8 mouse cellular contexts compared by ENCODE assay signal in the genomic region with DNA sequence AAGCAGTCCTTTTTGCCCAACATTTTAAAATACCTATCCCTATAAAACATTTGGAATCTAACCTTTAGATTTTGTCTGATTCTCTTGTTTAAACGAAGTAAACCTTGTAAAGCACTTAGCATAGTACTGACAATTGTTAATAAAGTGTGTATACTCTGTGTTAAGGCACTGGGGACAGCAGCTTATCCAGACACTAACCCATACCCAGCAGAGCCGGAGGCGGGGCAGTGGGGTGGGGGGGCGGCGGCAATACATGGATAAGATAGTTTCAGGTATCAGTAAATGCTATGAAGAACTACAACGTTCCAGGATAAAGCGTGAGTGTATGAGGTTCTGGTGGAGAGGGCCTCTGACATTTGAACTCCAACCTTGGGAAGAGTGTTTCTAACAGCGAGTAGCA. TPM values are rescaled to one million over a fixed set of nuclear protein-coding genes. Genes with fewer than 3 reads are reported as not detected.
DNase-seq lines count a peak whose midpoint lies in the region; ATAC-seq and TF ChIP-seq lines count a peak whose summit lies in the region.

No protein-coding gene starts in this region.

- no peaks in the 10 kb centered on the region for H3K27me3 ChIP-seq in heart, embryonic 14.5 days (ENCODE audit: control insufficient read depth, insufficient read depth, low read length)
- no peaks in the 10 kb centered on the region for H3K27me3 ChIP-seq in G1E (ENCODE audit: insufficient read depth, low read length)
- H3K27me3 ChIP-seq in hindbrain, embryonic 11.5 days (ENCODE audit: control insufficient read depth, insufficient read depth, low read length), result no peaks in the 10 kb centered on the region
- no peaks in the 10 kb centered on the region for H3K27me3 ChIP-seq in midbrain, embryonic 11.5 days (ENCODE audit: control insufficient read depth, insufficient read depth, low read length)

- H3K4me2 ChIP-seq in heart, embryonic 14.5 days (ENCODE audit: low read length), result peak overlapping the region; percentile 82
- peak overlapping the region; percentile 63 for H3K4me2 ChIP-seq in hindbrain, embryonic 11.5 days (replicated peaks; ENCODE audit: low read depth, low read length)
- peak overlapping the region; percentile 69 for H3K4me2 ChIP-seq in midbrain, embryonic 11.5 days

- peaks cover 7 to 12% of the 10 kb centered on the region in 2 experiments for H3K4me1 ChIP-seq in heart, embryonic 14.5 days (ENCODE audit: control insufficient read depth in 2 of 2, insufficient read depth in 2 of 2, low read length in 2 of 2)
- peaks cover 32% of the 10 kb centered on the region for H3K4me1 ChIP-seq in G1E (ENCODE audit: insufficient read depth, low read depth, low read length)
- no peaks in the 10 kb centered on the region; the same call in 1 of the 2 replicates for H3K4me1 ChIP-seq in hindbrain, embryonic 11.5 days (replicated peaks; ENCODE audit: control insufficient read depth, insufficient read depth, low read length)
- H3K4me1 ChIP-seq in midbrain, embryonic 11.5 days (ENCODE audit: control insufficient read depth, insufficient read depth, low read length), result peaks cover 16% of the 10 kb centered on the region

- TF ChIP-seq CTCF in G1E (IDR thresholded peaks at IDR 0.05; ENCODE audit: low read depth, low read length), result no peak

- H3K36me3 ChIP-seq in heart, embryonic 14.5 days (ENCODE audit: control insufficient read depth, insufficient read depth, low read length), result peaks cover 37% of the 10 kb centered on the region
- peaks cover 47% of the 10 kb centered on the region for H3K36me3 ChIP-seq in G1E (replicated peaks)
- H3K36me3 ChIP-seq in hindbrain, embryonic 11.5 days (ENCODE audit: control insufficient read depth, insufficient read depth, low read length), result peaks cover 10% of the 10 kb centered on the region; the same call in 1 of the 2 replicates
- peaks cover 8% of the 10 kb centered on the region for H3K36me3 ChIP-seq in midbrain, embryonic 11.5 days (ENCODE audit: control insufficient read depth, insufficient read depth, low read length)

- 27% methylated on average over 8 of the region's 8 CpGs for WGBS in heart, embryonic 14.5 days
- WGBS in hindbrain, embryonic 11.5 days, result 44% methylated on average over 8 of the region's 8 CpGs
- 41% methylated on average over 8 of the region's 8 CpGs for WGBS in midbrain, embryonic 11.5 days

- peak overlapping the region; percentile 87 for H3K9ac ChIP-seq in heart, embryonic 14.5 days (ENCODE audit: low read length)
- peak overlapping the region; percentile 91 for H3K9ac ChIP-seq in hindbrain, embryonic 11.5 days (ENCODE audit: low read depth, low read length)
- H3K9ac ChIP-seq in midbrain, embryonic 11.5 days (ENCODE audit: low read length), result peak overlapping the region; percentile 91

- no peak overlapping the region; a peak in 1 of 4 replicates for H3K27ac ChIP-seq in heart, embryonic 14.5 days (replicated peaks in 1 of 2; ENCODE audit: control insufficient read depth in 1 of 2, insufficient read depth in 1 of 2, low read depth in 2 of 2, low read length in 2 of 2)
- H3K27ac ChIP-seq in hindbrain, embryonic 11.5 days (ENCODE audit: low read depth, low read length), result no peak overlapping the region
- no peak overlapping the region for H3K27ac ChIP-seq in midbrain, embryonic 11.5 days (ENCODE audit: low read depth, low read length)

- peak overlapping the region; percentile 73 to 87 for H3K4me3 ChIP-seq in heart, embryonic 14.5 days (ENCODE audit: control insufficient read depth in 1 of 2, insufficient read depth in 1 of 2, low read depth in 1 of 2, low read length in 2 of 2)
- H3K4me3 ChIP-seq in G1E (ENCODE audit: low read depth, low read length), result peak overlapping the region; percentile 89
- peak overlapping the region; percentile 62 for H3K4me3 ChIP-seq in hindbrain, embryonic 11.5 days (ENCODE audit: low read depth, low read length)
- peak overlapping the region; percentile 81 for H3K4me3 ChIP-seq in midbrain, embryonic 11.5 days (ENCODE audit: low read depth, low read length)

- 0 out of 2 replicates have a peak, but pooled peaks cover 9% of the 10 kb centered on the region for H3K9me3 ChIP-seq in heart, embryonic 14.5 days (ENCODE audit: control insufficient read depth, low read length)
- peaks cover 20% of the 10 kb centered on the region for H3K9me3 ChIP-seq in G1E (replicated peaks)
- H3K9me3 ChIP-seq in hindbrain, embryonic 11.5 days (ENCODE audit: control insufficient read depth, low read length), result no peaks in the 10 kb centered on the region
- H3K9me3 ChIP-seq in midbrain, embryonic 11.5 days (ENCODE audit: control insufficient read depth, low read length), result no peaks in the 10 kb centered on the region

- DNase-seq in heart, postnatal 4 days, result no peak
- DNase-seq in G1E (ENCODE audit: low spot score), result peak; percentile 37
- no peak for DNase-seq in hindbrain, embryonic 11.5 days (ENCODE audit: low spot score)
- DNase-seq in midbrain, embryonic 11.5 days (ENCODE audit: low spot score, missing footprints), result no peak
- no peak for DNase-seq in right cerebral cortex, adult 18-20 months
- DNase-seq in natural killer cell, adult 2 months (ENCODE audit: low spot score in 2 of 2), result no peak
- no peak for DNase-seq in cerebellum, adult 9-11 months

- ATAC-seq in heart, embryonic 14.5 days (ENCODE audit: insufficient number of reproducible peaks, insufficient read depth, low FRiP score, low read depth), result no peak
- no peak for ATAC-seq in G1E (ENCODE audit: extremely low read depth, insufficient number of reproducible peaks, low FRiP score, poor library complexity, severe bottlenecking)
- no peak for ATAC-seq in hindbrain, embryonic 11.5 days (ENCODE audit: low FRiP score)
- no peak for ATAC-seq in midbrain, embryonic 11.5 days (ENCODE audit: low FRiP score)

RNA-seq across cellular contexts. Expression of a gene that starts 0.7 kb away (rescaled TPM):
- 49.8 and 54.5 TPM in 2 replicates for polyA plus RNA-seq in heart, embryonic 14.5 days (2014; fragmentation: Nextera tagmentation; extraction: Ambion mirVana)
- 10 to 100 TPM; 46.7 to 49.4 TPM for total RNA-seq in heart, postnatal 4 days (2021)
- total RNA-seq in G1E (2014; fragmentation: Nextera tagmentation), result 67.6 and 67.8 TPM in 2 replicates
- 65.8 and 72.3 TPM in 2 replicates for total RNA-seq in G1E (2017)
- polyA plus RNA-seq in G1E (2012), result 18.3 and 21.2 TPM in 2 replicates
- polyA plus RNA-seq in hindbrain, embryonic 11.5 days (2014; fragmentation: Nextera tagmentation; extraction: Ambion mirVana), result 123 and 124 TPM in 2 replicates
- polyA plus RNA-seq in midbrain, embryonic 11.5 days (2014; fragmentation: Nextera tagmentation; extraction: Ambion mirVana), result 107 and 118 TPM in 2 replicates

RNA-seq across cellular contexts. Expression of a gene that starts 37.4 kb away (rescaled TPM):
- 158 and 162 TPM in 2 replicates for polyA plus RNA-seq in heart, embryonic 14.5 days (2014; fragmentation: Nextera tagmentation; extraction: Ambion mirVana)
- 10 to 100 TPM; 74.8 to 76.1 TPM for total RNA-seq in heart, postnatal 4 days (2021)
- 39.7 and 54.2 TPM in 2 replicates for total RNA-seq in G1E (2014; fragmentation: Nextera tagmentation)
- 36.5 and 42.0 TPM in 2 replicates for total RNA-seq in G1E (2017)
- 9.0 and 9.2 TPM in 2 replicates for polyA plus RNA-seq in G1E (2012)
- 169 and 191 TPM in 2 replicates for polyA plus RNA-seq in hindbrain, embryonic 11.5 days (2014; fragmentation: Nextera tagmentation; extraction: Ambion mirVana)
- polyA plus RNA-seq in midbrain, embryonic 11.5 days (2014; fragmentation: Nextera tagmentation; extraction: Ambion mirVana), result 160 and 167 TPM in 2 replicates

RNA-seq across cellular contexts. Expression of a gene that starts 50.4 kb away (rescaled TPM):
- polyA plus RNA-seq in heart, embryonic 14.5 days (2014; fragmentation: Nextera tagmentation; extraction: Ambion mirVana), result 0.28 TPM in 1 of 2 replicates, not detected in the other
- not detected for total RNA-seq in heart, postnatal 4 days (2021)
- total RNA-seq in G1E (2014; fragmentation: Nextera tagmentation), result not detected in 2 replicates
- not detected in 2 replicates for total RNA-seq in G1E (2017)
- not detected in 2 replicates for polyA plus RNA-seq in G1E (2012)
- 0.29 TPM in 1 of 2 replicates, not detected in the other for polyA plus RNA-seq in hindbrain, embryonic 11.5 days (2014; fragmentation: Nextera tagmentation; extraction: Ambion mirVana)
- polyA plus RNA-seq in midbrain, embryonic 11.5 days (2014; fragmentation: Nextera tagmentation; extraction: Ambion mirVana), result 0.19 and 0.36 TPM in 2 replicates

Comparison
In these comparisons a context has a peak if more than half of its experiments do, and no peak if none do; other contexts are left out.
1. RNA of a gene that starts 37.4 kb away (polyA plus RNA-seq): 169 to 191 TPM in hindbrain, embryonic 11.5 days, 160 to 167 TPM in midbrain, embryonic 11.5 days and 158 to 162 TPM in heart, embryonic 14.5 days; 9.0 to 9.2 TPM in G1E; every median in the first group is over 10 times any median in the second.
2. Peak in every context shown above with its lines, with median percentiles within 50 percentile points of each other: H3K4me2 ChIP-seq, H3K4me3 ChIP-seq and H3K9ac ChIP-seq.